Mouse (Mus musculus) cortical plate, adult 2 months (tissue): ENCODE results near the gene Nme4. TPM values are rescaled to one million over a fixed set of nuclear protein-coding genes. Genes with fewer than 3 reads are reported as not detected.

Experiments
- H3K27ac ChIP-seq: fragments of 200-500 bp; 2 replicates; pipeline ENCODE4 v1.5.1; 2012; ENCODE audit warnings: low read length, control low read depth, inconsistent platforms; ENCODE audit not compliant: insufficient read depth
- H3K4me1 ChIP-seq: fragments of 200-500 bp; 2 replicates; pipeline ENCODE4 v1.6.1; 2011; ENCODE audit warnings: low read length; ENCODE audit not compliant: control insufficient read depth, insufficient read depth
- H3K4me3 ChIP-seq: fragments of 200-500 bp; 2 replicates; pipeline ENCODE4 v1.5.1; 2011; ENCODE audit warnings: mild to moderate bottlenecking, low read length, control low read depth; ENCODE audit not compliant: insufficient read depth
- CTCF ChIP-seq: fragments of 200-500 bp; IDR thresholded peaks from 2 replicates; pipeline ENCODE4 v1.5.1; 2011; ENCODE audit warnings: mild to moderate bottlenecking, control low read depth, low read length; ENCODE audit not compliant: insufficient read depth; ENCODE audit errors: extremely low read depth
- POLR2A ChIP-seq: fragments of 200-500 bp; IDR thresholded peaks from 2 replicates; pipeline ENCODE4 v1.6.1; 2011; ENCODE audit warnings: mild to moderate bottlenecking, low read length, control low read depth; ENCODE audit not compliant: insufficient read depth; ENCODE audit errors: extremely low read depth
- polyA plus RNA-seq: library from polyadenylated mRNA; depleted of rRNA; stranded (reverse); fragments of >200 nt; gene quantifications from 2 replicates; pipeline ENCODE4 v1.2.3, GENCODE M21; 2012; rRNA removed

The Nme4 gene
- polyA plus RNA-seq, 1 experiment: 11.8 TPM

DNA sequence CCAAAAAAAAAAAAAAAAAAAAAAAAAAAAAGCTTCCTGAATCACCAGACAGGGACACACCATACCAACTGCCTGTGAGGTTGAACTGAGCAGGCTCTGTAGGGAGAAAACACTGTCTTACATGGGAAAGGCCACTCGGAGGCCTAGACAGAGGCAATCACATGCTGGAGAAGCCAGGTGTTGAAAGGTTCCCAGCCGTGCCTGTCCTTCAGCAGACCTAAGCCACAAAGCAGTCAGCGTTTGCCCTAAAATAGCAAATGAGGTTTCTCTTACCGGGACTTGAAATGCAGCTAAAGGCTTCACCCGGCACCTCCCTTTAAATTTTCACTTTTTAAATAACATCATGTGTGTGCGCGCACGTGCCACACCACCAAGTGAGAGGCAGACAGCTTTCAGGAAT, 47.3 kb downstream of the Nme4 start:
- TF ChIP-seq CTCF: no peak
- no peak for TF ChIP-seq POLR2A
- H3K27ac ChIP-seq: no peak overlapping the region
- H3K4me3 ChIP-seq: no peak overlapping the region
- H3K4me1 ChIP-seq: peaks cover 17% of the 10 kb centered on the region

GRCm38 (mm10) chr17:26046253-26046997, 49.0 kb downstream of the Nme4 start:
- H3K27ac ChIP-seq: no peak overlapping the region
- TF ChIP-seq CTCF (no peak), POLR2A (no peak)
- H3K4me1 ChIP-seq: peaks cover 22% of the 10 kb centered on the region
- H3K4me3 ChIP-seq: no peak overlapping the region

DNA sequence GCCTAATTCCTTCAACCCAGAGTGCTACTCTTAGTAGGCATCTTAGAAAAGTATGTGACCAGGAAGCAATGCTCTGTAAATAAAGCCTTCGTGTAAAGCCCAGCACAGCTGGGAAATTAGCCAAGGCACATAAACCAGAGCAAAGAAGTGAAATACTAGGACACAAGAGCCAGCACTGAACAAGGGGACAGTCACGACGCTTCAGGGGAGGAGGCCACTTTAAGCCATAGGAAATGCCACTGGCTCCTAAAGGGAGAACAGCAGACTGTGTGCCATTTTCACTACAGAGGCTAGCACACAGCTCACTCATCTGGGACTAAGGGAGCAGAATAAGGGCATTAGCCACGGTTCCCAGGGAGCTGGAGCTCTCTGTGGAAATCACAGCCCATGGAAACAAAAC, 50.1 kb downstream of the Nme4 start:
- H3K4me1 ChIP-seq: peaks cover 24% of the 10 kb centered on the region
- no peak for TF ChIP-seq CTCF
- TF ChIP-seq POLR2A: no peak
- H3K27ac ChIP-seq: no peak overlapping the region
- H3K4me3 ChIP-seq: no peak overlapping the region

- Histone ChIP-seq H3K4me1 (peaks cover 22% of the 10 kb centered on the region), H3K27ac (peak overlapping the region; percentile 79), H3K4me3 (no peak overlapping the region)
- no peak for TF ChIP-seq CTCF
- TF ChIP-seq POLR2A: no peak
These were observed 52.2 kb downstream of the Nme4 start for GRCm38 (mm10) chr17:26043249-26043636.

DNA sequence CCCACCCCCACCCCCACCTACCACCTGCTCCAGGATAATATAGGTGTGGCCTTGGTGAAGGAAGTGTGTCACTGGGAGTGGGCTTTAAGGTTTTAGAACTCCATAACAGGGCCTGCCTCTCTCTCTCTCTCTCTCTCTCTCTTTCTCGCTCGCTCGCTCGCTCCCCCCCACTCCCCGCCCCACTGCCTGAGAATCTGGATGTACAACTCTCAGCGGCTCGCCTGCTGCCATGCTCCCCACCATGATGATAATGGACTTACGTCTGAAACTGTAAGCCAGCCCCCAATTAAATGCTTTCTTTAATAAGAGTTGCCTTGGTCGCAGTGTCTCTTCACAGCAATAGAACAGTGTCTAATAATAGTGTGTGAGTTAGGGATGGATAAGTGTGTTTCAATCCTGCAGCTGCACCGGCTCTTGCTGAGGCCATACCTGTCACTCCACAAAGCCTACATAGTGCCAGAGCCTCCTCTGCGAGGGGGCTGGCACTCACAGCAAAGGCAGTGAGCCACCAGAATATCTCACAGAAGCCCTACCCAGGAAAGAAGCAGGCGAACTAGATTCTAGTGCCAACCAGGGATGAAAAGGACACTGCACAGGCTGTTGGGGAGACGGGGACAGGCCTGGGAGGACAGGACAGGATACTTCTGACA, 52.7 kb downstream of the Nme4 start:
- no peak for TF ChIP-seq CTCF
- TF ChIP-seq POLR2A: no peak
- H3K4me3 ChIP-seq: no peak overlapping the region
- H3K4me1 ChIP-seq: peaks cover 20% of the 10 kb centered on the region
- peak overlapping the region; percentile 79 for H3K27ac ChIP-seq

Other genes with a start within 250 kb of the Nme4 start
- 38.2 and 48.5 TPM in 2 replicates for gene Wdr90, start 234.1 kb downstream of the Nme4 start, polyA plus RNA-seq
- gene Mcrip2, start 226.8 kb downstream of the Nme4 start, polyA plus RNA-seq: 29.2 and 29.9 TPM in 2 replicates
- gene Mettl26, start 220.5 kb downstream of the Nme4 start, polyA plus RNA-seq: 76.5 and 79.2 TPM in 2 replicates
- gene Wfikkn1, start 214.7 kb downstream of the Nme4 start, polyA plus RNA-seq: 0.26 and 0.61 TPM in 2 replicates
- 68.9 and 71.1 TPM in 2 replicates for gene Rab40c, start 175.9 kb downstream of the Nme4 start, polyA plus RNA-seq
- 156 and 159 TPM in 2 replicates for gene Pigq, start 150.7 kb downstream of the Nme4 start, polyA plus RNA-seq
- gene Nhlrc4, start 150.6 kb downstream of the Nme4 start, polyA plus RNA-seq: 1.1 and 1.9 TPM in 2 replicates
- 0.79 and 0.92 TPM in 2 replicates for gene A930017K11Rik, start 143.0 kb downstream of the Nme4 start, polyA plus RNA-seq
- gene Capn15, start 109.8 kb downstream of the Nme4 start, polyA plus RNA-seq: 45.8 and 48.0 TPM in 2 replicates
- 88.5 and 94.2 TPM in 2 replicates for gene Rab11fip3, start 26.0 kb downstream of the Nme4 start, polyA plus RNA-seq
- 43.5 and 49.8 TPM in 2 replicates for gene Decr2, start 5.3 kb downstream of the Nme4 start, polyA plus RNA-seq
- gene Tmem8, start 17.7 kb upstream of the Nme4 start, polyA plus RNA-seq: 27.4 and 31.6 TPM in 2 replicates
- gene Mrpl28, start 27.9 kb upstream of the Nme4 start, polyA plus RNA-seq: 96.3 and 101 TPM in 2 replicates
- 15.4 and 16.0 TPM in 2 replicates for gene Axin1, start 43.1 kb upstream of the Nme4 start, polyA plus RNA-seq
- 0.30 and 0.33 TPM in 2 replicates for gene Pdia2, start 103.5 kb upstream of the Nme4 start, polyA plus RNA-seq
- gene Rgs11, start 107.3 kb upstream of the Nme4 start, polyA plus RNA-seq: 90.4 and 99.2 TPM in 2 replicates
- gene Arhgdig, start 112.2 kb upstream of the Nme4 start, polyA plus RNA-seq: 163 and 175 TPM in 2 replicates
- 22.2 and 24.3 TPM in 2 replicates for gene Fam234a, start 148.6 kb upstream of the Nme4 start, polyA plus RNA-seq
- gene Luc7l, start 157.3 kb upstream of the Nme4 start, polyA plus RNA-seq: 64.8 and 68.3 TPM in 2 replicates